Mouse (Mus musculus) telencephalon, adult 2 months (tissue): ENCODE data around the gene Shisa8.

Source experiments
- DNase-seq: peaks from one replicate; pipeline ENCODE4 v3.0.0-alpha.2; 2011; ENCODE audit warnings: low read depth, low spot score

Gene Shisa8

GRCm38 (mm10) chr15:82156298-82156697 is 56.3 kb downstream of the Shisa8 start:
- no peak for DNase-seq
